Mouse (Mus musculus) liver, adult 2 months (tissue): ENCODE measurements around the gene Cep68. TPM values are rescaled to one million over a fixed set of nuclear protein-coding genes. Genes with fewer than 3 reads are reported as not detected.
A peak's percentile ranks its signal among the peaks of the same experiment; 100 is the strongest.

ENCODE experiments used
- DNase-seq: peaks from one replicate; pipeline ENCODE4 v3.0.0-alpha.2; 2011; ENCODE audit warnings: low read depth, low spot score; ENCODE audit errors: extremely low read depth
- H3K27ac ChIP-seq: fragments of 200-500 bp; replicated peaks from 2 replicates; pipeline ENCODE4 v1.5.1; 2012; ENCODE audit warnings: low read depth, mild to moderate bottlenecking, control low read depth, inconsistent platforms, low read length; ENCODE audit not compliant: insufficient read depth
- H3K27me3 ChIP-seq: fragments of 200-500 bp; 2 replicates; pipeline ENCODE4 v1.6.1; 2012; ENCODE audit warnings: mild to moderate bottlenecking, moderate library complexity, low read length, inconsistent platforms; ENCODE audit not compliant: control insufficient read depth, insufficient read depth
- H3K36me3 ChIP-seq: fragments of 200-500 bp; 2 replicates; pipeline ENCODE4 v1.6.1; 2012; ENCODE audit warnings: low read length, inconsistent platforms; ENCODE audit not compliant: control insufficient read depth, insufficient read depth
- H3K4me1 ChIP-seq: fragments of 200-500 bp; 2 replicates; pipeline ENCODE4 v1.6.1; 2011; ENCODE audit warnings: low read length; ENCODE audit not compliant: control insufficient read depth, insufficient read depth
- H3K4me3 ChIP-seq: fragments of 200-500 bp; 2 replicates; pipeline ENCODE4 v1.5.1; 2011; ENCODE audit warnings: low read depth, mild to moderate bottlenecking, control low read depth, low read length, moderate library complexity; ENCODE audit not compliant: insufficient read depth
- H3K79me2 ChIP-seq: fragments of 200-500 bp; 2 replicates; pipeline ENCODE4 v1.6.1; 2012; ENCODE audit warnings: inconsistent platforms, mild to moderate bottlenecking, low read length, moderate library complexity; ENCODE audit not compliant: control insufficient read depth, insufficient read depth
- H3K9ac ChIP-seq: fragments of 200-500 bp; 2 replicates; pipeline ENCODE4 v1.6.1; 2012; ENCODE audit warnings: low read depth, mild to moderate bottlenecking, control low read depth, inconsistent platforms, low read length
- CTCF ChIP-seq: fragments of 200-500 bp; IDR thresholded peaks from 2 replicates; pipeline ENCODE4 v1.5.1; 2011; ENCODE audit warnings: low read depth, low read length, control low read depth
- POLR2A ChIP-seq: fragments of 200-500 bp; IDR thresholded peaks from 2 replicates; pipeline ENCODE4 v1.6.1; 2011; ENCODE audit warnings: low read length, control low read depth; ENCODE audit not compliant: insufficient read depth; ENCODE audit errors: extremely low read depth
- WGBS: fragments of 180-500 bp; shearing (Covaris S2); methylation state at CpG from one replicate; pipeline ENCODE4 v1.1.7; 2018; 5-methylcytosine and 5-hydroxymethylcytosine counted together
- polyA plus RNA-seq: library from polyadenylated mRNA; depleted of rRNA; stranded (reverse); fragments of >200 nt; gene quantifications from 2 replicates; pipeline ENCODE4 v1.2.3, GENCODE M21; 2012
- total RNA-seq: library from RNA; depleted of rRNA; stranded (reverse); fragments of >200 nt; gene quantifications from 2 replicates; pipeline ENCODE4 v1.2.3, GENCODE M21; 2014

Gene Cep68
- total and polyA plus RNA-seq, 2 experiments, result 5.8 to 7.8 TPM

GRCm38 (mm10) chr11:20217227-20217626, 32.0 kb downstream of the Cep68 start:
- WGBS, result 90% methylated on average over 1 of the region's 1 CpGs
- H3K9ac ChIP-seq, result no peak overlapping the region
- H3K27me3 ChIP-seq, result no peaks in the 10 kb centered on the region
- H3K27ac ChIP-seq, result no peak overlapping the region
- H3K79me2 ChIP-seq, result peaks cover 50% of the 10 kb centered on the region
- peaks cover 54% of the 10 kb centered on the region for H3K36me3 ChIP-seq
- TF ChIP-seq POLR2A (no peak), CTCF (no peak)
- no peak overlapping the region for H3K4me3 ChIP-seq
- H3K4me1 ChIP-seq, result peaks cover 15% of the 10 kb centered on the region
- DNase-seq, result no peak

DNA sequence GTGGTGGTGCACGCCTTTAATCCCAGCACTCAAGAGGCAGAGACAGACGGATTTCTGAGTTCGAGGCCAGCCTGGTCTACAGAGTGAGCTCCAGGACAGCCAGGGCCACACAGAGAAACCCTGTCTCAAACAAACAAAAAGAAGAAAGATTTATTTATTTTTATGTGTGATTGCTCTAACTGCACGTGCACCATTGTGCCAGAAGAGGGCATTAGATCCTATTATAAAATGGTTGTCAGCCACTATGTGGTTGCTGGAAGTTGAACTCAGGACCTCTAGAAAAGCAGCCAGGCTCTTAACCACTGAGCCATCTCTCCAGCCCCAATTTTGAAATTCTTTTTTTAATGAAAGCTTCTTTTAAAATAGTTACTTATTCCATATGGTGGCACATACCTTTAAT, 32.8 kb downstream of the Cep68 start:
- peaks cover 55% of the 10 kb centered on the region for H3K79me2 ChIP-seq
- H3K27ac ChIP-seq, result no peak overlapping the region
- no peak for TF ChIP-seq POLR2A
- TF ChIP-seq CTCF, result 0 out of 2 replicates have a peak, but pooled peaks have one; percentile 23
- DNase-seq, result no peak
- WGBS, result 88% methylated on average over 4 of the region's 4 CpGs
- H3K4me3 ChIP-seq, result no peak overlapping the region
- H3K4me1 ChIP-seq, result peaks cover 19% of the 10 kb centered on the region
- no peaks in the 10 kb centered on the region for H3K27me3 ChIP-seq
- H3K9ac ChIP-seq, result no peak overlapping the region
- peaks cover 51% of the 10 kb centered on the region for H3K36me3 ChIP-seq

DNA sequence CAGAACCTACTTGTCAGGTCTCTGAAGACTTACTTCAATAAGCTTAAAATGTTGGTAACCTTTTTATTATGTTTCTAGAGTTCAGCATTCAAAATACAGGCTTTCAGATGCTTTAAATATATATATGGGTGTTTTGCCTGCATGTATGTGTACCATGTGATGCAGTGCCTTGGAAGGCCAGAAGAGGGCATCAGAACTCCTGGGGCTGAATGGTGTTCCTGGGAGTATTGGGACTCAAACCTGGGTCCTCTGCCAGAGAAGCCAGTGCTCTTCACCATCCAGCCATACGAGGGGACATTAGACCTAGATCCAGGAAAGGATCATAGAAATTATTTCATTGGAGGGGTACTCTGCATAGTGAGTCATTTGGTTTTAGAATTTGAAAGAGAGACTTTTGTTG, 34.5 kb downstream of the Cep68 start:
- H3K27ac ChIP-seq, result no peak overlapping the region
- WGBS, result 97% methylated on average over 1 of the region's 1 CpGs
- peaks cover 29% of the 10 kb centered on the region for H3K4me1 ChIP-seq
- H3K4me3 ChIP-seq, result no peak overlapping the region
- TF ChIP-seq CTCF, result peak; percentile 61
- TF ChIP-seq POLR2A, result no peak
- peaks cover 39% of the 10 kb centered on the region for H3K36me3 ChIP-seq
- no peaks in the 10 kb centered on the region for H3K27me3 ChIP-seq
- no peak overlapping the region for H3K9ac ChIP-seq
- H3K79me2 ChIP-seq, result peaks cover 58% of the 10 kb centered on the region
- no peak for DNase-seq

DNA sequence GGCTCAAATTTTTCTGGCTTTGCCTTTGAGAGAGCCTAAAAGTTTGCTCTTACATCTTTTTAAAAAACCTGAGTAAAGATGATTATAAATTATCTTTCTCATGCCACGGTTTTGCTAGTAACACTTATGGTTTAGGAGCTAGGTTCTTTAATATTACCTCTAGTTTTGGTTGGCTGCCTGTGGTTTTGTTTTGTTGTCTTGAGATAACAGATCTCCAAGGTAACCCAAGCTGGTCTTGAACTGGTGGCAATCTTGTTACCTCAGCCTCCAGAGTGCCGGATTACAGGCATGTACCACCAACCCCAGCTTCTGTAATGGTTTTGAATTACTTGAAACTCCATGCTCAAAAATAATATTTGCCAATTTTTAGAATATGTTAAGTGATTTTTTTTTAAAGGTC, 37.4 kb downstream of the Cep68 start:
- TF ChIP-seq CTCF (no peak), POLR2A (no peak)
- no peak for DNase-seq
- Histone ChIP-seq H3K36me3 (peaks cover 20% of the 10 kb centered on the region), H3K4me1 (peaks cover 27% of the 10 kb centered on the region), H3K4me3 (no peak overlapping the region), H3K9ac (no peak overlapping the region), H3K27me3 (no peaks in the 10 kb centered on the region), H3K27ac (no peak overlapping the region), H3K79me2 (peaks cover 61% of the 10 kb centered on the region)
- 53% methylated on average over 2 of the region's 2 CpGs for WGBS

DNA sequence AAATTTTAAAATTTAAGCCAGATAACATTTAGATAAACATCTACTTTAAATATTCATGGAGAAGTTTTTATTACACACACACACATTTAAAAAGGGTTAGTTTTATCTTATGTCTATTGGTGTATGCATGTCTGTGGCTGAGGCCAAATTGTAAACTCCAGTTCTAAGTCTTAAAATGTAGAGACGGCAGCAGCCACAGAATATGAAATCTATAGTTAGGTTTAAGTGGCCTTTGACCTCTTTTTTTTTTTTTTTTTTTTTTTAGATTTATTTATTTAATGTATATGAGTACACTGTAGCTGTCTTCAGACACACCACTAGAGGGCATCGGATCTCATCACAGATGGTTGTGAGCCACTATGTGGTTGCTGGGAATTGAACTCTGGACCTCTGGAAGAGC, 41.6 kb downstream of the Cep68 start:
- peaks cover 54% of the 10 kb centered on the region; the same call in 1 of the 2 replicates for H3K79me2 ChIP-seq
- 59% methylated on average over 2 of the region's 2 CpGs for WGBS
- no peak for DNase-seq
- no peak for TF ChIP-seq POLR2A
- H3K4me3 ChIP-seq, result no peak overlapping the region
- H3K36me3 ChIP-seq, result peaks cover 2% of the 10 kb centered on the region; the same call in 1 of the 2 replicates
- peaks cover 49% of the 10 kb centered on the region for H3K4me1 ChIP-seq
- H3K27ac ChIP-seq, result no peak overlapping the region
- H3K27me3 ChIP-seq, result no peaks in the 10 kb centered on the region
- no peak overlapping the region for H3K9ac ChIP-seq

- Histone ChIP-seq H3K79me2 (peaks cover 49% of the 10 kb centered on the region), H3K27ac (no peak overlapping the region), H3K4me1 (peaks cover 45% of the 10 kb centered on the region), H3K36me3 (peaks cover 2% of the 10 kb centered on the region; the same call in 1 of the 2 replicates), H3K27me3 (no peaks in the 10 kb centered on the region), H3K4me3 (no peak overlapping the region), H3K9ac (no peak overlapping the region)
- WGBS, result 9% methylated on average over 2 of the region's 2 CpGs
- DNase-seq, result no peak
- TF ChIP-seq CTCF (no peak), POLR2A (no peak)
These were observed 42.5 kb downstream of the Cep68 start for GRCm38 (mm10) chr11:20206626-20207223.
